14 mouse cellular contexts compared by ENCODE assay signal in the genomic region with DNA sequence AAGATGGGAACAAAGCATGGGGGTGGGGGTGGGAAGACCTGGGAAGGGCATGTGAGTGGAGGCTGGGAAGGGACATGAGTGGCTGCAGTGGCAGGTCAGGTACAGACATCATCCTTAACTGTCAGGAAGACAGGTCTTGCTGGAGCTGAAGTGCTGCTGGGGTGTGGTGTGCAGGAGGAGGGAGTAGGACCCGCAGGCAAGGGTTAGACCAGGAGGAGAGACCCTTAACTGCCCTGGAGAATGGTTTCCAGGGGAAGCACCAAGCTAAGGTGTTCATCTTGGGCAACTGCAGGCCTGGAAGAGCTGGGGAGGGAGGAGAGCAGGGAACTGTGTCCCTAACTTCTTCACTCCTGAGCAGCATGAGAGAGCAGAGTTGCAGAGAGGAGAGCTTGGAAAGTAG.
"Had no signal": no experiment of that assay in that cellular context is flagged by ENCODE, and none has a peak within 500 bp of the region (broad histone marks: within the 10 kb centered on the region; RNA-seq: fewer than 3 reads in every experiment).

No protein-coding gene starts in this region.

- H3K4me3 ChIP-seq: liver, embryonic 12.5 days; midbrain, embryonic 12.5 days; neural tube, embryonic 12.5 days had no signal

- ATAC-seq: liver, embryonic 12.5 days; midbrain, embryonic 16.5 days had no signal

- H3K9me3 ChIP-seq: liver, embryonic 12.5 days; midbrain, embryonic 12.5 days; neural tube, embryonic 12.5 days had no signal

- H3K27ac ChIP-seq: liver, embryonic 12.5 days; liver, embryonic 14.5 days; midbrain, embryonic 12.5 days; neural tube, embryonic 12.5 days had no signal

- H3K4me2 ChIP-seq: liver, embryonic 12.5 days; lung, embryonic 14.5 days; midbrain, embryonic 12.5 days; neural tube, embryonic 12.5 days had no signal

- DNase-seq: lung, adult 18-20 months; lung, embryonic 14.5 days; lung, postnatal 4 days; midbrain, embryonic 14.5 days; right cerebral cortex, postnatal 14 days; spleen, adult 18-20 months; thymus, adult 18-20 months; thymus, postnatal 14 days; thymus, postnatal 36 days had no signal

- H3K9ac ChIP-seq: liver, embryonic 12.5 days; liver, embryonic 14.5 days; lung, embryonic 14.5 days; midbrain, embryonic 12.5 days; neural tube, embryonic 12.5 days had no signal

- H3K36me3 ChIP-seq: midbrain, embryonic 12.5 days had no signal
